Mouse (Mus musculus): ENCODE measurements at regions not wholly inside any gene's neighbourhood (a gene's known extent, or its start where the extent isn't known, plus 50 kb on each side); places are given as distances from the start of the nearest gene placed in this dataset.

DNA sequence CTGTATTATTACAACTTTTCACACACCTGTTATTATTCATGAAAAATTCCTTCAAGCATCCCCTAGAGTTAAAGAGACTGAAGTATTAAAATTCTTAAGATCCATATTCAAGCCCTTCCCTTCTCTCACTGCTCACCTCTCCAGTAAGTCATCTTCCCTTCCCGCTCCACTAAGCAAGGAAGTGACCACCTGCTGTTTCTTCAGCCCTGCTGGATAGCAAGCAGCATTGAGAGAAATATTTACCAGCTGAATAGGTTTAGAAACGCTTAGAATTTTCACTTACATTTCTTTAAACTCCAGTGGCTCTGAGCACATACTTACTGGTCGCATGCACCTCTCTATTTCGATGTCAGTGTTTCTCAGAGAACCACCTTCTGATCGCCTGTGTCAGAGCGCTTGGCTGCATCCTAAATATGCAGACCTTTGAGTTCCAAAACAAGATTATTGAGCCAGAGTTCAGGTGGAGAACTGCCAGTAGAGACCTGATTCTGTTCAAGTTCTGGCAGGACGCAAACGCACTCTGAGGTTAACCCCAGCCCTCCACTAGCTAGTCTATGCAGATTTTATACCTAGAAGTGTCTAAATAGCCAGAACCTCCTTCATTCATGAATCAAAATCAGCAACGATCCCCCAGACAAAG lies 314.9 kb downstream of the Mllt3 start:
- DNase-seq, result no peak

DNA sequence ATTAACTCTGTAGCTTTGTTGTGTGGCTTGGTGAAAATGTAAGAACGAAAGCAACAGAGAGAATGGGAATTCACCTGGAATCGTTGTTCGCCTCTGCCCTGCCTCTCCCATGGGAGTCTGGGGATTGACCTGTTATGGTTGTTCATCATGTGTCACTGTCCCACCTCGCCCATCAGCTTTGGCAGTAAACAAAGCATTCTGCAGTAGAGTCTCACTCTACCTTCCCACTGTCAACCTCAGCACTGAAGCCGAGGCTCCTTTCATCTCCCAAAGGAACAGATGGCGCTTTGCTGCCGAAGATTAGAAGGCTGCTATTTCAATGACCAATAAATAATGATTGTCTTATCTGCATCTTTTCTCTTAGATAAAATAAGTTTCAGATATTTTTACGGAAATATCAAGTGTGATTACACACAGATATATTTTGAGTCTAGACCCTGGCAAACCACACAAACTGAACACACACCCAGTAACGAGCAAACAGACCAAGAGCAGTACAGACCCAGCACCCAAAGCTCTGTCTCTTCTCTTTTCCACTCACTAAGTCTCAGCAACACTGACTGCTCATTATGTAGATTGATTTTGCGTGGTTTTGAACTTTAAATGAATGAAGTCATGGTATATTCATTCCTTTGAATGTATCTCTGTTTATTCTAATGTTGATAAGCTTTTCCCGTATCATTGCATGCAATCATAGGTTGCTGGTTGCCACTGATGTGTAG lies 317.8 kb downstream of the Mllt3 start:
- no peak for DNase-seq

DNA sequence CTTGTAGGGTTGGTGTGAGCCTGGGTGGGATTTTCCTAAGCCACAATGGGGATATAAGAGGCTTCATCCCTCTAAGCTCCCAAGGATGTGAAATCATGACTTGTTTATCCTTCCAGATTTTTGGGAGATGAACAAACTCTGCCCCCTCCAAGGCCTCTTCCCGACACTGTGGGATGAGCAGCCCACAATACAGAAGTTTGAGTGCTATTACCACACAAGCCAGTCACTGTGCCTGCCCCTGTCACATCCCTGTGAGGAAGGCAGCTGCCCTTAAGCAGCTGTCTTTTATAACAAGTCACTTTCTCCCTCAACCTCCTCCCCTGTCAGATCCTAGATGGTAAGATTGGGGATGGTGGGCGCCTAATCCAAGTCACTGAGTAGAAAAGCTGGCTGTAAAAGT lies 320.5 kb downstream of the Mllt3 start:
- DNase-seq, result no peak

DNA sequence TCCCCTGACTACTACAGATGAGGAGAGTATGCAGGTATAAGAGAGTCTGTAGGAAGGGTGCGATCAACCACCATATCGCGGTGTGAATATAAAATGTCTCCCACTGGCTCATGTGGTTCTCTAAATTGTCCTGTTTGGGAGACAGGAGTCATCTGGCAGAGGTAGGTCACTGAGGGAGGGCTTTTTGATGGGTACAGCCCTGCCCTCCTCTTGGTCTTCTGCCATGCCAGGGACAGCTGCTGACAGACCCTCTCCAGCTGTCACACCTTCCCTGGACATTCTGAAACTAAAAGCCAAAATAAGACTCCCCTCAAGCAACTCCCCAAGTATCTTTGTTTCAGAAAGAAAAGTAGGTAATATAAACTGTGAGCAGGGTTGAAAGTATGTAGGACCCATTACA lies 320.9 kb downstream of the Mllt3 start:
- DNase-seq, result no peak

DNA sequence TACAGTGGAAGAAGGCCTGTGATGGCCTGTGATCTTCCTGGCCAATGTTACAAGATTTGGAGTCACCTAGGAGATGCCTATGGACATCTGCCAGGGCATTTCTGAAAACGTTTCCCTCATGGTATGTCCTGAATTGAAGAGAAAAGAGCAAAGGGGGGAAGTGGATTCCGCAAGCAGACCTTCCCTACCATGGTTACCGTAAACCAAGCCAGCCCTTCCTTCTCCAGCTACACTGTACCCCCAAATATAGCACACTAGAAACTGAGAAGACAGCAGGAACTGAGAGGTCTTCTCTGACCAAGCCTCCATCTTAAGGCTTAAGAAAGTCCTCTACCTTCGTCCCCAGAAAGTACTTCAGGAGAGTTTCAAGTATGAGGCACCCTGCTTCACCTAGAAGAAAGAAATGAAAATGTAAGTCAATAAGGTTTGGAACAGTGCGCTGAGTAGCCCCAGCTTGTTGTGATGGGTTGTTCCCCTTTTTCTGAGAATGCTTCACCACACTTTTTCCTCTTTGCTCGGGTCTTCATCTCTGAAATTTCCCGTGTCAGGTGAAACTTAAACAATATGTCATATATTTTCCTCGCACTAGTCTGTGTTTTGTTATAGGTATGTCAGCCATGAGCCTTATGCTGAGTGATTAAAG lies 321.9 kb downstream of the Mllt3 start:
- no peak for DNase-seq

DNA sequence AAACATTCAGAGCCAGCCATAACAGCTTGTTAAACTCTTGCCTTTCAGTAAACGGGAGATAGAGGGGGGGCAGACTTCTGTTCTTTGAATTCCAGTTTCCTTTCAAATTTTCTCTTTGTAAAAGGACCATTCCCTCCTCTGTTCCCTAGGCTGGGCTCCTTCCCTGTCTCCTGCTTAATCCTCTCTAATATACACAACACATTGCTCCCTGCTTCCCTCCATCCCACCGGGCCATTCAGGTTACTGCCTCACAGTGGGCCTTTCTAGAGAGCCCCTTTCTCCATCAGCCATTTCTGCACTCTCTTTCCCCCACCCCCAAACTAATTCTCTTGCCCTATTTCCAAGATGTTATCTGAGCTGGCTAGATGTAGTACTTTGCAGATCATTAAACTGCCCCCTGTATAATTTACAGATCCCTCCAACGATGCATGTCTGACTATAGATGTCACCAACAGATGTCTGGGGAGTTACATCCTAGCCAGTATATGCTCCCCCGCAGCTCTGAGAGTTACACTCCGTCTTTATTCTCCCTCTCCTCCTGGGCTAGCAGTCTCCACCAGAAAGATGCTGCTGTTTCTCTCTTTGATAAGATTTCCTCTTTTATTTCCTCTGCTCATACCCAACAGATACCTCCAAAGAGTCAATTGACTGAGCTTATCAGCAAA lies 324.1 kb downstream of the Mllt3 start:
- no peak for DNase-seq

DNA sequence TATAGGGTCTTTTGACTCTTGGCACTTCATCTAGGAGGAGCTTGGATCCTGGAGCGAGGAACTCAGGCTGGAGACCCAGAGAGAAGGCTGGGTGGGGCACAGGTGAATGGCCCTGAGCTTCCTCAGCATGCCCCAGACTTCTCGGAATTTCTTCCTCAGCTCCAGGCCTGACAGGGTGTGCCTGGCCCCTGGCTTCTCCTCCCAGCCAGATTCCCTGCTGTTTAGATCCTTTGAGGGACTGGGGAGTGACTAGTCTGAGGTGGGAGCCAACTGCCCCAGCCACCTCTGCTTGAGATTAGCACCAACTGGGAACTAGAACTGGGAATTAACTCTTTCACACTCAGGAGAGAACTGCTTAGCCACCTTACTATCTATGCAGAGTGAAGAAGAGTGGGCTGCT lies 325.8 kb downstream of the Mllt3 start:
- no peak for DNase-seq

DNA sequence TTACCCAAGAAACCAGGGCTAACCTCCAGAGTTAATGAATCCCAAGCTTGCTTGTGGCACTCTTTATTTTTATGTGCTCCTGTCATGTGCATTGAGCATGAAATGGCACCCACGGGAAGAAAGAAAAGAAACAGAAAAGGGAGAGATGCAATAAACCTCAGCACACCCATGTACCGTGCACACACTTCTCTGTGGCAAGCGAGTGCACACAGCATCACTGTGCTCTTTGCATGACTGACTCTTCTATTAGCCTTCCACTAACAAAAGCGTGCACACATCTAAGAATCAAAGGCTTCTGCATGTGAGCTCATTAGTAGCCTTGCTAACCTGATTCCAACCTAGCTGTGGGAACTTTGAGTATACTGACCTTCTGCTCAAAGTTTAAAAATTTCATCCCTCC lies 330.3 kb downstream of the Mllt3 start:
- no peak for DNase-seq

DNA sequence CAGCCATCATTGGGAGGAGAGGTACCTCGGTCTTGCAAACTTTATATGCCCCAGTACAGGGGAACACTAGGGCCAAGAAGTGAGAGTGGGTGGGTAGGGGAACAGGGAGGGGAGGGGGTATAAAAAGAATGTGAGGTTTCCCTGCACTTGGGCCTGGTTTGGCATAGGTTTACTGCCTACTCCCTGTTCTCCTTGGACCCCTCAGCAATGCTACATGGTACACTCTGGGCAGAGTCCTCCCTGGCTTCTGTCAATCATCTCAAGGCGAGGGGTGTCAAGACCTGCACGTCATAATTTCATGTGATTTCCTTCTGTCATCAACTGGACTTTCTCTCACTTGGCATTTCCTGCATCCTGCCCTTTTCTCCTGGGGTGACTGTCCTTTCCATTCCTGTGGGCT lies 330.9 kb downstream of the Mllt3 start:
- no peak for DNase-seq

DNA sequence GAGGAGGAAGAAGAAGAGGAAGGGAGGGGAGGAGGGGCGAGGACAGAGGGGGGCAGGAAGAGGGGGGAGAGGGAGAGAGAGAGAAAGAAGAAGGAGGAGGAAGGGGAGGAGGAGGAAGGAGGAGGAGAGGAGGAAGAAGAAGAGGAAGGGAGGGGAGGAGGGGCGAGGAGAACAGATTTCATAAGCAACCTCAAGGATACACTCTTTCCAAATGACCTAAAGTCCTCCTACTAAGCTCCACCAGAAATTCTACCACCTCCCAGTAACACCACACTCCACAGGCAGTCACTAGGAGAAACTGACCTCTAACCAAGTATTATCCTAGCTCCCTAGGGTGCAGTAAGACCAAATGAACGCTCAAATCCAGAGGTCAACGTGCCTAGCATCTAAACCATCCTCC lies 332.1 kb downstream of the Mllt3 start:
- no peak for DNase-seq

DNA sequence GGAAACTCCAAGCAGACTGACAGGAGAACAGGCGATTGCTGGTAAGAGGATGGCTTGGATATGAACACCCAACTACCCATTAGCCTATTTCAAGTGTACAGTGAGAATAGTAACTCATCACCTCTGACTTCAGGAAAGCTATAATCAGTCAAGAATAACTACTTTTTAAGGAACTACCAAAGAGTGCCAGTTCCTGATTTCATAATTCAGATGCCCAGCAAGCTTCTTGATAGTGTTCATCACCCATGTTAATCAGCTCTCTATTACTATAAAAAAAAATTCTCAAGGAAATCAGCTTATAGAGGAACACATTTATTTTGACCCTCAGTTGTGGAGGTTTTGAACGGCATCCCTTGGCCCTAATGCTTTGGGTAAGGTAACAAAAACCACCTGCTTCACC lies 332.7 kb downstream of the Mllt3 start:
- DNase-seq, result no peak

DNA sequence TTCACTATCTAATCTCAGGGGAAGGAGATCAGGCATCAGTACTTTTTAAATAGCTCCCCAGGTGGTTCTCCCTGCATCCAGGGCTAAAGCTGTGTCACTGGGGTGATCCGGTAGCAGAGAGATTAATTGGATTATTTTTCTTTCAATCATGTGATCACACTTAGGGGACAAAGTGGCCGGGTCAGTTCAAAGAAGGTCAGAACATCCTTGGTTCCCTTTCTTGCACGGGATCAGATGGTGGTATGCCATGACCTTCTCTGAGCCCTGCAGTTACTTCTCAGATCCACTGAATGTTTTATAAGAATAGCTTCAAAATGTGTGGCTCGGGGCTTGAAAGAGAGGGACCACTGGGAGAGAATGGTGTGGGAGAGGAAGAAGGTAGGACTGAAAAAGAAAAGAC lies 333.6 kb downstream of the Mllt3 start:
- no peak for DNase-seq

DNA sequence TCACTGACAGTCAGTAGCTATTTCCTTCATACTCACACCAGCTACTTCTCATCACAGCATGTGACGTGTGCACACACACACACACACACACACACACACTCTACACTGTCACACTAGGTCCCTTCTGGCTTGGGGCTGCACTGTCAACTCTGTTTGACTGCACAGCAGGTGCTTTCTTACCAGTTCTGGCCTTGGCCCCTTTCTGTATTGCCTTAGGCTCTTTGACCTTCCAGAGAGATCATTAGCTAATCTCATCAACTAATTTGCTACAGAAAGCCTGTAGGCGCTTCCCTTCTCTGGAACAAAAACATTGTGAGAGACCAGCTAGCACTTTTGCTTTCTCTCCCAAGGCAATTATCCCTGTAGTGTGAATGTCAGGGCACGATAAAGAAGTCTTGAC lies 334.4 kb downstream of the Mllt3 start:
- no peak for DNase-seq

DNA sequence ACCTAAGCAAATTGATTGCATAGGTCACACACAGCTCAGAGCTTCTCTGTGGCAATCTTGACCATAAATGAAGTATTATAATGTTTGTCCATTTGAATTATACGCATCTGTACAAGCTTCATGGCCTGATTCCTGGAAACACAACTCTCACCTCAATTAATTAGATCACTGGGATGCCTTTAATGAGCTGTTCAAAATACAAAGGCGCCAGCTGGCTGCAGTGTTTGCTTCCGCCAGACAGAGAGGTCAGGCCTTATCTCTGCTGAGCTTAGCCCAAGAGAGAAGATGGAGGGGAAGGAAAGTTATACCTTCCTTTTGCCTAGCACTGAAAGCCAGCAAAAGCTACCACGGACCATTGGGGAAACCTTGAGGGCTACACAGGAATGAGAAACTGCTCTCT lies 336.2 kb downstream of the Mllt3 start:
- no peak for DNase-seq

DNA sequence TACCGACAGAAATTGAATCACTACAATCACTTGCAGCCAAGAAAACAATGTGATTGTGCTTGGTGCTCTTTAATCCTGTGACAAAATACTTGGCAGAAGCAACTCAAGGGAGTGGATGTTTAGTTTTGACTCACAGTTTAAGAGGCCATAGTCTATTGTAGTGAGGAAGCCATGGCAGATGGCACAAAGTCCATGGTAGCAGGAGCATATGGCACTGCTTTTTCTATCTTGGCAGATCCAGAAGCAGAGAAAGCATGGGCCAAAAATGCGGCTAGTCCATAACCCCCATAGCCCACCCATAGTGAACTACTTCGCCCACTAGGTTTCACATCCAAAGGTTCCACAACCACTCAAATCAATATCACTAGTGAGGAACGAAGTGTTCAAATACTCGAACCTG lies 337.4 kb downstream of the Mllt3 start:
- no peak for DNase-seq

DNA sequence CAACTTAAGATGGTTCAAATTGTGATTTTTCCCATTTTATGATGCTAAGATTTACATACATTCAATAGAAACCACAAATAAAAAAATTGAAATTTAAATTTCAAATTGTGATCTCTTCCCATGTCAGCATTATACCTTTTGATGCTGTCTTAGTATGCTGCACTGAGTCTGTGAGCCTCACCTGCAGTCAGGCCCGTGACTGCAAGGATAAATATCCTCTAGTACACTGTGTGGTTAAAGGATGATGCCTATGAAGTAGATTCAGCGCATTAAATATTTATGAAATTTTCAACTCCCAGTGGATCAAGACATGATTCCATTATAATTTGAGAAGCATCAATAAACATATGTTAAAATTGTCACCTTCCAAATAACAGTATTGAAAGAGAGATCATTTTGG lies 340.4 kb downstream of the Mllt3 start:
- no peak for DNase-seq

DNA sequence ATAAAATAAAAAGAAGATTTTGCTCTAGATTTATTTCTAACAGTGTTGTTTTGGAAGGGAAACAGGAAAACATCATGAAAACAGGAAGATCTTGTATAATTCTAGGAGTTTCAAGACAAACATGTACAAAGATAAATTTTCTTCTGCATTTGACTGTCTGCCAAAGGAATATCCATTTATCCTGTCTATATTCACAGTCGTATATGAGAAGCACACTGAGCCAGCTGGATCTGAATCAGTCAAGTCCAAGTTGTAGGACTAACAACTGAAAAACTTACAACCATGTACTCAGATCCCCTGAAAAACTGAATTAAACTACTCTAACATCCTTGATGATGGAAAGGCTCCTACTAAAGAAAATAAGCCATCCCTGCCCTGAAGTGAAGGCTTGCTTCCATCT lies 348.2 kb downstream of the Mllt3 start:
- DNase-seq, result no peak

DNA sequence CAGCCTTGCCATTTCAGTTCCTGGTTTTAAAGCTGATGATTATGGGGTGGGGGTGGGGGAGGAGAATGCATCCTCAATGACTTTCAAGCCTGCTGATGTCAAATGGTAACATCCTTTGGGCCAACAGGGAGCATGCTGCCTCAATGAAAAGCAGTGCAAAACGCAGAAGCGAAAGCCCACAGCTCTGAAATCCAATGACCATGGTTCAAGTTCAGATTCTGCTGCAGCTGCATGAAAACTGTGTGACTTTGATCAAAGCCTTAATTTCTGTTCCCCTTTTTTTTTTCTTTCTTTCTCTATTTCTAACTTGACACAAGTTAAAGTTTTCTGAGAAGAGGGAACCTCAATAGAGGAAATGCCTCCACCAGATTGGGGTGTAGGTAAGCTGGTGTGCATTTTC lies 350.4 kb downstream of the Mllt3 start:
- DNase-seq, result no peak

DNA sequence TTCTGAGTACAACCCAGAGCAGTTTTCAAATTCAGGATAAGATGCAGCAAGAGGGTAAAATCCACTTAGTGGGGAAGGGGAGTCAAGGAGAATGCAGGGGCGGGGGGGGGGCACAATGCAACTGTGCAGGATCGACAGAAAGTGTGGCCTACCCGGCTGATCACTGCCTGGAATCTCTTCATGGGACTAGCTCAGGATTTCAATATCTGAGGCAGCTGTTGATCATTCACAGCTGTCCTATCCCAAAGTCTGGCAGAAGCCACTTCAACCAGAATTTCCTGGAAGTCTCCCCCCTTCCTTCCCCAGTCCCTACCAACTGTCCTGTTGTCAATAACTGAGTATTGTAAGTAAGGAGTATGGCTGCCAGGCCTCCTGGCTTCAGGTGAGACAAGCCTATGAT lies 362.1 kb downstream of the Mllt3 start:
- DNase-seq, result no peak

DNA sequence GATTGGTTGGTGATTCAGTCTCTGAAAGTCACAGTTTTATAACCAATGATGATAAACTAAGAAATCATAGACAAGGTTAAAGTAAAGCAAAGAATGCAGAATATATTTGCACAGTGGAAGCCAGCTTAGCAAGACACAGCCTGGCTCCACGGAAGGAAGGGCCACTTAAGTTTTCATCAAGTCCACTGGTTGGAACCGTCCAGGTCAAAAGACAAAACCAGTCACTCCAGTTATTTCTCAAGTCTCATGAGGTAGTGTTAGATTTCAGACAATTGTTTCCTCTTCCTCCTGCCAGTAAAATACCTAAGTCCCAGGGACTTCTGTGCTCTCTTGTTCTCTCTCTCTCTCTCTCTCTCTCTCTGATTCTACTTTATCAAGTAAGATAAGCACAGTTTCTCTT lies 363.0 kb downstream of the Mllt3 start:
- DNase-seq, result no peak

DNA sequence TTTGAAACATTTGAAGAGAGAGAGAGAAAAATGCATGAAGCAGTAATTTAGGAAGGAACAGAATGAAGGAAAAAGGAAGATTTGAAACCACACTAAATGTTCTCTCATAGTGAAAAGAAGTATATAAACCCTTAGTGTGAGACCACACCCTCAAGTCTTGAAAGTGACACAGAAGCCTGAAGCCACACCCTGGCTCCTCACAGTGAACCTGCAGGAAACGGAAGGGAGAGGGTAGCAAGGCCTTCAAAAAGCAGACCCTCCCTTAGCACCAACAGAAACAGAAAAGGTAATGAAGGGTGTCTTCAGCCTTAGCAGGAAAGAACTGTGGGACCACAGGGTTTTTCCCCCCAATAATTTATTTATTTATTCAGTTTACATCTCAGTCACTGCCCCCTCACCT lies 363.7 kb downstream of the Mllt3 start:
- DNase-seq, result peak; percentile 13

DNA sequence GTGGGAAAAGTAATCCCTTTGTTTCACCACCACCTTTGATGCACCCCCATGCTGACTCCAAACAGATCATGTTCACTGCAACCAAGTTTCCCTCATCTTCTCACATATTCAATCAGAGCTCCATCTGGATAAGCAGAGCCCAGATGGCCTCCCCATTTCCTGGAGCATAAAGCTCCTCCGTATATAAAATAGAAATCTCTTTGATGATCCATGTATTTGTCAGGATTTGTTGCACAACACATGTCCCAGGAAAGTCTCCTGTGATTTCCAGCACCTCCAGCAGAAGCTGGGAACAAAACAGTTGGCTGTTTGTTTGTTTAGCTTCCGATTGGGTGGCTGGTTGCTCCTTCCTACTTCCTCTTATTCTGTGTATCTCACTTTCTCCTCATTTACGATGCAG lies 364.9 kb downstream of the Mllt3 start:
- no peak for DNase-seq

DNA sequence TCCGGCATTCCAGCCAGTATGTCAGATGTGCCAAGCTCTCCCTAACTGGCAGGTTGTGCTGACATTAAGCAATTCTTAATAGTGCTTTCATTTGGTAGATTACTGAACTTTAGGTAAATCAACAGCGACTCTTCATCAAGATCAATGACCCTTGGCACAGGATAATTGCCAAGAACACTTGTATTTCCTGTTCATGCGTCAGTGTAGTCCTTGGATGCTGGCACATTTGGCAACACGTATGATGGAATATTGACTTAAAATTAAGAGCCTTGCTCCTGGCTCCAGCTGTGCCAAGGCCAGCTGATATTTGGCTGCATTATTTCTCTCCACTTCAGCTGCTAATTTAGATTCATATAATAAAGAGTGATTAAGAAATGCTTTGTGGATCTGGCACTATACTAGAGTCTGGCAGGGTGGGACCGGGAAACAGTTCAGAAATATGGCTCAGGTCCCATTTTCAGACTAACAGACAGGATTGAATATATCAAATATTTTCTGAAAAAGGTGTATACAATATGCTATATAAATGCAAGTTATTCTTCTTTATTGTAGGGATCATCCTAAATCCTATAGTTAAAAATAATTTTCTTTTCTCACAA lies 365.5 kb downstream of the Mllt3 start:
- no peak for DNase-seq

DNA sequence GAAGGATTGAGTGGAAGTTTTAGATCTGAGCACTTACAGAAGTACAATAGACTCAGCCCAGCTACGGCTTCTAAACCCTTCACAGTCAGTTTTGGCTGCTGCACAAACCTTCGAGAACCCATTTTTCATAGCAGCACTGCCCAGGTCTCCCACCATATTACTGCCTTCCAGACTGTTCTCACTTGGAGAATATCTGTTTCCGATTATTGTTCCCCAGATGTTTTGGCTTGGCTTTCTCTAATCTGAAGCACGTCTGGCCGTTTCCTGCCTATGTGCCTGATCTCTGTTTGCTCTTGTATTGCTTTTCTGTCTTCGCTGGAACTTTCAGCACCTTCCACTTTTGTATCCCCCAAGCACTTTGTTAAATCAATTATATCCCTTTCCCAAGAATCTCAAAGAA lies 368.0 kb downstream of the Mllt3 start:
- DNase-seq, result no peak
